Mouse (Mus musculus): ENCODE data around the gene Wnt7a.

DNA sequence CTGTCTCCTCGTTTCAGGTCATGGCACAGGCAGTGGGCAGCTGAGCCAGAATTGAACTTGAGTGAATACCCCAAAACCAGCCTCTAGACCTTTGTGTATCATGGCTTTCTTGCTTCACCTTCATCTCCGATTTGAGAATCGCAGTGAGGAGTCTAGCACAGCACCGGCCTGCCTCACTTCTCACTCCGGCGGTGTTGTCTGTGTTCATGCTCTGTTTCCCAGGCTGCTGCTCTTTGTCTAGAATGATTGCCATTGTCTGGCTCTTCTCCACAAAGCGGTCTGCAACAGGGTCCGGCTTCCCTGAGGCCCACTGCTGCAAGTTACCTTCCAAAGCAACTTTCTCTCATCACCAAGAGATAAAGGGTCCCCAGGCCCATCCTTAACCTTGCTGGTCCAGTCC, 79.3 kb downstream of the Wnt7a start:
- TF ChIP-seq POLR2A (IDR thresholded peaks at IDR 0.05; ENCODE audit: borderline replicate concordance, extremely low read depth, low read depth, low read length) = no peak
- no peak for TF ChIP-seq CTCF (IDR thresholded peaks at IDR 0.05; ENCODE audit: insufficient read depth, low read length)
